Mouse (Mus musculus) midbrain, embryonic 14.5 days (tissue): Measurements from ENCODE around the gene Rell1. TPM values are rescaled to one million over a fixed set of nuclear protein-coding genes. Genes with fewer than 3 reads are reported as not detected.

Experiments
- ATAC-seq: fragments of 200-750 bp; cut with Nextera tagmentation; 2 replicates; pipeline ENCODE4 v1.8.0; 2017; ENCODE audit warnings: moderate number of reproducible peaks, moderate library complexity; ENCODE audit not compliant: low FRiP score, low TSS enrichment
- DNase-seq: peaks from one replicate; pipeline ENCODE4 v3.0.0-alpha.2; 2015
- H3K27ac ChIP-seq: fragments of 300-500 bp; sonication (generic); replicated peaks from 2 replicates; pipeline ENCODE4 v1.5.1; 2014; ENCODE audit warnings: mild to moderate bottlenecking, low read depth, low read length, moderate library complexity
- H3K27me3 ChIP-seq: fragments of 300-500 bp; sonication (generic); 2 replicates; pipeline ENCODE4 v1.6.1; 2014; ENCODE audit warnings: low read length, control low read depth, mixed read lengths; ENCODE audit not compliant: control insufficient read depth, insufficient read depth
- H3K36me3 ChIP-seq: fragments of 300-500 bp; sonication (generic); 2 replicates; pipeline ENCODE4 v1.6.1; 2014; ENCODE audit warnings: low read length, control low read depth; ENCODE audit not compliant: control insufficient read depth, insufficient read depth
- H3K4me1 ChIP-seq: fragments of 300-500 bp; sonication (generic); 2 replicates; pipeline ENCODE4 v1.6.1; 2014; ENCODE audit warnings: mild to moderate bottlenecking, antibody characterized with exemption, low read length, control low read depth; ENCODE audit not compliant: control insufficient read depth, insufficient read depth
- H3K4me2 ChIP-seq: fragments of 300-500 bp; sonication (generic); 2 replicates; pipeline ENCODE4 v1.6.1; 2014; ENCODE audit warnings: mild to moderate bottlenecking, low read length, moderate library complexity
- H3K4me3 ChIP-seq: fragments of 300-500 bp; sonication (generic); replicated peaks from 2 replicates; pipeline ENCODE4 v1.5.1; 2014; ENCODE audit warnings: low read depth, low read length
- H3K9ac ChIP-seq: fragments of 300-500 bp; sonication (generic); replicated peaks from 2 replicates; pipeline ENCODE4 v1.6.1; 2014; ENCODE audit warnings: mild to moderate bottlenecking, low read length, moderate library complexity
- H3K9me3 ChIP-seq: fragments of 300-500 bp; sonication (generic); 2 replicates; pipeline ENCODE4 v1.6.1; 2016; ENCODE audit warnings: low read length, control low read depth, mixed read lengths; ENCODE audit not compliant: control insufficient read depth
- WGBS: fragments of 180-500 bp; shearing (Covaris S2); extraction: QIAGEN DNeasy Blood & Tissue Kit; methylation state at CpG from one replicate; pipeline ENCODE4 v1.1.7; 2014; 5-methylcytosine and 5-hydroxymethylcytosine counted together
- polyA plus RNA-seq: library from polyadenylated mRNA; unstranded; fragments of >200 nt; fragmentation: Nextera tagmentation; extraction: Ambion mirVana; gene quantifications from 2 replicates; pipeline ENCODE4 v1.2.1, GENCODE M21; 2014

The Rell1 gene
- polyA plus RNA-seq, 1 experiment from 2014 or later = 6.1 TPM

DNA sequence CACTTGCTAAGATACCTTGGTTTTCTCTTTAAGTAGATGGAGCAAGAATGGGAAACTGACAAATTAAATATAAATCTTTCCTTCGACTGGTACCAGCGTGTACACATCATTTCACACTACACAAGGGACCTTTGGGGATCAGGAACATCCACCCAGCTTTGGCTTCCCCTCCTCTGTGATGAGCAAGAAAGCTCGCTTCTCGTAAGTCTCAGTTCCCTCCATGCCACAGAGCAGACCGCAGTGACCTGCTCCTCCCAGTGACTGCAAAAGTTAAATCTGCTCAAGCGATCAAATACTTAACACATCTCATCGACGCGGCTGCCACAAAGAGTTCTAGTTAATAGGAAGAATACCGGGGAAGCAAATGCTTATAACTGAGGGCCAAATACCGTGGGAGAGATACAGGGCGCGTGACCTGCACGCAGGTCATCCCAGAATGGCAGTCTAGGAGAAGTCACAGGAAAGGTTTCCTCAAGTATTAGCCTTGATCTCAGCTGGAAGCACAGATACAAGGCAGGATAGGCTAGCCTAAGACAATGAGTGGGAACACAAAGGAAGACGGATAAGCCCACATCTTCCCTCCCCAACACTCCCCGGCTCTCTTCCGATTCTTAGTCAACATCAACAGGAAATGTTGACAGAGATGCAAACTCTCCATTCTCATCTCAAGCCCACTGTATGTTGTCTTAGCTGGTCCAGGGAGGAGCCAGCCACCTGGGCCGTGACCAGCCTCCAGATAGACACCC is 9.6 kb downstream of the Rell1 start:
- ATAC-seq (no peak), DNase-seq (no peak)
- H3K4me2 ChIP-seq = no peak overlapping the region
- no peak overlapping the region for H3K4me3 ChIP-seq
- H3K9me3 ChIP-seq = no peaks in the 10 kb centered on the region
- 67% methylated on average over 18 of the region's 18 CpGs for WGBS
- no peak overlapping the region for H3K9ac ChIP-seq
- H3K27ac ChIP-seq = no peak overlapping the region
- no peaks in the 10 kb centered on the region for H3K27me3 ChIP-seq
- no peaks in the 10 kb centered on the region for H3K4me1 ChIP-seq
- no peaks in the 10 kb centered on the region for H3K36me3 ChIP-seq

DNA sequence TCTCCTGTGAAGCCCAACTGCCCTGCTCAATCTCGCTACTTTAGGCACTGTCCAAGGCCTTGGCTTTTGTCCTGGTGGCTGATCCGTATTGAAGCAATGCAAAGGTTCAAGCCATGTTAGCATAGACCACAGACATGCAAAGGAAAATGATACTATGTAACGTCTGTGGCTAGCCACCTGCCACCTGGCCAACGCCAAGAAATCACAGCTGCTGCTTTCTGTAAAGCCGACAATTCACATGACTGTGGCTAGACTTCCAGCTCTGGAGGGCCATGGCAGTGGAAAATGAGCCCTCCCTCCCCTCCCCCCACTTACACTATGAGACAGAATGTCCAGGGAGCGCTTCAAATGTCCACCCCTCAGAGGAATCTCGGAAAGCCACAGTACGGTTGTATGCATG is 11.1 kb downstream of the Rell1 start:
- H3K27me3 ChIP-seq = no peaks in the 10 kb centered on the region
- no peak overlapping the region for H3K27ac ChIP-seq
- 91% methylated on average over 8 of the region's 8 CpGs for WGBS
- H3K4me1 ChIP-seq = no peaks in the 10 kb centered on the region
- no peaks in the 10 kb centered on the region for H3K36me3 ChIP-seq
- H3K4me2 ChIP-seq = no peak overlapping the region
- H3K4me3 ChIP-seq = no peak overlapping the region
- H3K9me3 ChIP-seq = no peaks in the 10 kb centered on the region
- H3K9ac ChIP-seq = no peak overlapping the region
- ATAC-seq (no peak), DNase-seq (no peak)

DNA sequence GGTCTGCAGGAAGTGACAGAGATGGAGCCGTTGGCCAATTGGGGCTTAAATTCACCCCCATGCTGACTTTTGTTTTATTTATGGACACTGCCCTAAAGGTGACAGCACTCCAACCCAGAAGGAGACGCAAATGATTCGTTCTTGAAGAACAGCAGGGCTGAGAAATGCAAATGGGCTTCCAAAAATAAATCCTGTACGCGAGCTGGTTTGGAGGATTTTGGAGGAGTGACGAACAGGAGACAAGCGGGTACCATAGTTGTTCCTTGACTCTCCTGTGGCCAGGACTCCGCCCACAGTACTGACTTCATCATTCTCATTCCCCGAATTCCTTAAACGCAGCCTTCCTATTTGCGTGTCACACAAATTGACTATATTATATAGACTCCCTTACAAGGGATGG is 12.3 kb downstream of the Rell1 start:
- Histone ChIP-seq H3K36me3 (no peaks in the 10 kb centered on the region), H3K4me3 (no peak overlapping the region), H3K9ac (no peak overlapping the region), H3K27me3 (no peaks in the 10 kb centered on the region), H3K9me3 (no peaks in the 10 kb centered on the region), H3K4me2 (no peak overlapping the region), H3K27ac (no peak overlapping the region), H3K4me1 (no peaks in the 10 kb centered on the region)
- DNase-seq (no peak), ATAC-seq (no peak)
- WGBS = 95% methylated on average over 11 of the region's 11 CpGs

DNA sequence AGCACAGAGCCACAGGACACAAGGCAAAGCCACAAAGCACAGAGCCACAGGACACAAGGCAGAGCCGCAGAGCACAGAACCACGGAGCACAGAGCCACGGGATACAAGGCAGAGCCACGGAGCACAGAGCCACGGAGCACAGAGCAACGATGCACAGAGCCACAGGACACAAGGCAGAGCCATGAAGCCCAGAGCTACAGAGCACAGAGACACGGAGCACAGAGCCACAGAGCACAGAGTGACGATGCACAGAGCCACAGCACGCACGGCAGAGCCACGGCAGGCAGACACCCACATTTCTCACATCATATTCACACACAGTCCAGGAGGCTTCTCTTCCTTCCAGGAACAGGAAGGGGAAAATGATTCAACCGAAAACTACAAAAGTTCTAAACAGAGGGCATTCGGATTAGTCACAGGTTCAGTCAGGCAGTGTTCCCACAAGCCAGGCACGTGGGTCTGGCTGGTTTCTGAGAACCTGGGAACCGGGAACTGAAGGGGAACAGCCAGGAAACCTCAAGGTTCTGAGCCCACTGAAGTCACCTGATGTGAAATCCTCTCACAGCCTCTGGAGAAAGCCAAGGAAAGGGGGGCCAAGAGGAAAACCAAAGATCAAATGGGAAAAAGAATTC is 15.2 kb downstream of the Rell1 start:
- Histone ChIP-seq H3K9ac (no peak overlapping the region), H3K27me3 (no peaks in the 10 kb centered on the region), H3K4me1 (no peaks in the 10 kb centered on the region), H3K9me3 (no peaks in the 10 kb centered on the region), H3K36me3 (no peaks in the 10 kb centered on the region), H3K4me2 (no peak overlapping the region), H3K27ac (no peak overlapping the region), H3K4me3 (no peak overlapping the region)
- WGBS = 95% methylated on average over 15 of the region's 15 CpGs
- no peak for DNase-seq
- ATAC-seq = no peak

DNA sequence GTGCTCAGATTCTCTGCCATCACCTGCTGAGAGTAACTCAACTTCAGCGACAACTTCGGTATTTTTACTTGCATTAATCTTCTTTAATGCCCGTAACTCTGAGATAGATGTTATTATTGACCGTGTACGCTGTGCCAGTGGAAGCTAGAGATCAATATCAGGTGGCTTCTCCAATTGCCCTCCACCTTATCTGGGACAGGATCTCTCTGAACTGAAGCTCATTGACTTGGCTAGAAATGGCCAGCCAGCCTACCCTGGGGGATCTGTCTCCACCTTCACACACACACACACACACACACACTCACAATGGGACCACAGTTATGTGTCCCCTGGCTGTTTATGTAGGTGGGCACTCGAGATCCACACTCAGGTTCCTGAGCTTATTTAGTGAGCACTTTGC is 16.7 kb downstream of the Rell1 start:
- no peak overlapping the region for H3K9ac ChIP-seq
- no peak for ATAC-seq
- H3K9me3 ChIP-seq = no peaks in the 10 kb centered on the region
- no peaks in the 10 kb centered on the region for H3K4me1 ChIP-seq
- H3K27me3 ChIP-seq = no peaks in the 10 kb centered on the region
- WGBS = 86% methylated on average over 6 of the region's 6 CpGs
- H3K4me3 ChIP-seq = no peak overlapping the region
- H3K27ac ChIP-seq = no peak overlapping the region
- DNase-seq = no peak
- H3K36me3 ChIP-seq = no peaks in the 10 kb centered on the region
- H3K4me2 ChIP-seq = no peak overlapping the region

DNA sequence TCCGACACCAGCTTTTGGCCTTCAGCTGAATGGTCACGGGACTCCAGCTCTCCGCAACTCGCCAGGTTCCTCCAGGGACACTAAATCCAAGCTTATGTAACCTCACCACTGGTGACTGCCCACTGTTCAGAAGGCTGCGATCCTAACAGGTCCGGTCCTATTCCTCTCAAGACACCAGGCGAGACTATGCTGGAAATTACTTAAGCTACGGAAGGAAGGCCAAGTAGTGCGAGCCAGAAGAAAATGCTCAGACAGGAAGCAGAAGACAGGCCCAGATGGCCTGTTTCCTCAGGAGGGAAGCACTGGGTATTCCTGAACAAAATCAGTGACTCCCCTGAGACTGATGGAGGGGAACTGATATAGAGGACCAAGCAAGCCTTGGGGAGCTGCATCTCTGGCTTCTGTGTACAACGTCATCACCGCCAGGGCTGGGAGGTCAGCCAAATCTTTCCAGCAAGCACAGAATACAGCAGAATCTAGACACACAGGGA is 17.2 kb downstream of the Rell1 start:
- Histone ChIP-seq H3K27ac (no peak overlapping the region), H3K4me1 (no peaks in the 10 kb centered on the region), H3K9ac (no peak overlapping the region), H3K4me3 (no peak overlapping the region), H3K4me2 (no peak overlapping the region), H3K27me3 (no peaks in the 10 kb centered on the region), H3K9me3 (no peaks in the 10 kb centered on the region), H3K36me3 (no peaks in the 10 kb centered on the region)
- no peak for DNase-seq
- WGBS = 93% methylated on average over 11 of the region's 11 CpGs
- no peak for ATAC-seq

DNA sequence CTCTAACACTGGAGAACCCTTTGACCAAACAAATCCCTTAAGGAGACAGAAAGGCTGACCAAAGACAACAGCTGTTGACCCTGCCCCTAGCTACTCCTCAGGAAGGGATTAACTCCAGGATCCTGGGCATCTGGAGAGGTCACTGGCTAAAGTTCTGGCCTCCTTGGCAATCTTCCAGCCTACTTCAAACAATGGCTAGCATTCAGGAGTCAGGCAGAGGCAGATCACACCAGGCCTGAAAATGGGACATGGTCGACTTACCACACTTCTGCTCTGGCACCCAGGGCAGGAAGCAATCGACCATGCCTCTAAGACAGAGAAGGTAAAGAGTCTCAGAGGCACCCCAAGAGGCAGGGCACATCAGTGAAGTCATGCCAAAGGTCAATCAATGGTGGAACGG is 19.5 kb downstream of the Rell1 start:
- no peak overlapping the region for H3K9ac ChIP-seq
- H3K4me1 ChIP-seq = no peaks in the 10 kb centered on the region
- no peaks in the 10 kb centered on the region for H3K9me3 ChIP-seq
- H3K4me2 ChIP-seq = no peak overlapping the region
- no peaks in the 10 kb centered on the region for H3K36me3 ChIP-seq
- no peak for ATAC-seq
- no peak for DNase-seq
- H3K27ac ChIP-seq = no peak overlapping the region
- H3K27me3 ChIP-seq = no peaks in the 10 kb centered on the region
- 13% methylated on average over 3 of the region's 3 CpGs for WGBS
- no peak overlapping the region for H3K4me3 ChIP-seq

DNA sequence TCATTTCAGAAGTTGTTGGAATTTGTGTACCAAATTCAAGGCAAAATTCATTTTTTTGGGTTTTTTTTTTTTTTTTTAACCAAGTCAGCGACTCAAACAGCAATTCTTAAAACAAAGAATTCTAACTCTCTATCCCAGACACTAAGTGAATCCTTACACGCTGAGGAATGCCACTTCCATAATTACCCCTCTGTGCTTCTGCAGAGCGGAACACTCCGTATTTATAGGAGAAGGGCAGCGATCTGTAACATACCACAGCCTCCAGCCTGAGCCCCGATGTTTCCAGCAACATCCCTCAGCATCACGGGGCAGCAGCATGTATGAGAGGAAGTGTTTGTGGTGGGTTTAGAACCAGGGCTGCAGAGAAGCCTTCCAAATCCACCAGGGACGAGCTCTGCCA is 21.2 kb downstream of the Rell1 start:
- Histone ChIP-seq H3K27ac (no peak overlapping the region), H3K27me3 (no peaks in the 10 kb centered on the region), H3K9ac (no peak overlapping the region), H3K4me2 (no peak overlapping the region), H3K4me1 (no peaks in the 10 kb centered on the region), H3K9me3 (no peaks in the 10 kb centered on the region), H3K4me3 (no peak overlapping the region), H3K36me3 (no peaks in the 10 kb centered on the region)
- ATAC-seq (no peak), DNase-seq (no peak)
- 48% methylated on average over 8 of the region's 8 CpGs for WGBS

DNA sequence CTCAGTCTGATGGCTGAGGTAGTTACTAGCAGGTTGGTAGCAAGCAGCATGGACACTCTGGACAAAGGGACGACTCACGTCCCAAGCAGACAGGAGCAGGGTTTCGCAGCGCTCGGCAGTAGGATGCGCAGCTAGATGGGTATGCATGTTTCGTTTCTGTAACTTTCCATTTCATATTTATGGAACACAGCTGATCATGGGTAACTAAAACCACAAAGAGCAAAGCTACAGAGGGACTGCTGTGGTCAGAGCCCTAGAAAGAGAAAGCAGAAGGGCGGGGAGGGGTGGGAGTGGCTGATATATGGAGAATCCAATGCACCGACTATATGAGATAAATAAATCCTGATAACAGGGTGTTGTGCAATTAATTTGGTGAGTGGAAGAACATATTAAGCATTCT is 25.4 kb downstream of the Rell1 start:
- WGBS = 95% methylated on average over 9 of the region's 9 CpGs
- DNase-seq (no peak), ATAC-seq (no peak)
- H3K4me3 ChIP-seq = no peak overlapping the region
- no peak overlapping the region for H3K27ac ChIP-seq
- H3K9me3 ChIP-seq = no peaks in the 10 kb centered on the region
- H3K4me1 ChIP-seq = no peaks in the 10 kb centered on the region
- H3K4me2 ChIP-seq = no peak overlapping the region
- H3K36me3 ChIP-seq = no peaks in the 10 kb centered on the region
- no peaks in the 10 kb centered on the region for H3K27me3 ChIP-seq
- H3K9ac ChIP-seq = no peak overlapping the region
